Mouse (Mus musculus) stomach, postnatal 0 days (tissue): ENCODE data around the gene Rab27a.

Experiments used
- CTCF ChIP-seq: IDR thresholded peaks from 2 replicates; pipeline ENCODE4 v1.5.1; 2016; ENCODE audit warnings: antibody characterized with exemption, low read depth, mild to moderate bottlenecking, moderate library complexity
- EP300 ChIP-seq: optimal IDR thresholded peaks from 2 replicates; pipeline ENCODE3; 2016; ENCODE audit warnings: antibody characterized with exemption

DNA sequence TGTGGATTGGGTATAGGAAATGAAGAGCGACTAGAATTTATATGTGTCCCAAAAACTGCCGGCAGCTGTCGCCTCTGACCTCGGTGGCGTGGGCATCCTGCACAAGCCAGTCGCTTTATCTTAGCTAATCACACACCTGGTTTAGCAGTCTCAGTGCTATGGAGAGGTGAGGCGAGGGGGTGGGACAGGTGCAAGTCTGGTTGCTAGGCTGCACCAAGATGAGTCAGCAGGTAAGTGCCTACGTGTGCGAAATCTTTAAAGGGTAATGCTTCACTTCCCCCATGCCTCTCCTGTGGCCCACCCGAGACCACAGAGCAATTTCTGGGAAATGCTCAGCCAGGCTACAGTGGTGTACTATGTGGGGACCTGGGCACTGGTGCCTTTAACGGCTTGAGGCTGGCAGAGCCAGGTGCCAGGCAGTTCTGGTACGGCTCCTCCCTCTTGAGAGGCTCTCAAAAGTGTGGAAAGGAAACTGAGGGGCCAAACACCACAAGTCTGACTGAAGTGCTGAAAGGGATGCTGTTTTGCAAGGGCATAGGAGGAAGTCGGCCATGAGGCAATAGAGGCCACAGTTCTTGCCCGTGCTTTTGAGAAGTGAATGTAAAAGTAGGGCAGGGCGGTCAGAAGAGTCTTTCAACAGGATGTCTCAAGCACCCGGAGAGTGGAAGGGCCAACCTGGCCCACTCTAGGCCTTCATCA is 44.7 kb downstream of the Rab27a start:
- TF ChIP-seq CTCF (no peak), EP300 (no peak)
